Mouse (Mus musculus): ENCODE measurements around the gene Mcoln1. TPM values are rescaled to one million over a fixed set of nuclear protein-coding genes. Genes with fewer than 3 reads are reported as not detected.
A peak's percentile ranks its signal among the peaks of the same experiment; 100 is the strongest.

The Mcoln1 gene
- total RNA-seq (2021) = 10 to 100 TPM; 23.8 to 26.4 TPM
- long read RNA-seq, experiment 1, transcript Mcoln1-201 (14 exons, 2,065 nt) = major isoform, 6 of 9 reads
- long read RNA-seq, experiment 1, partial matches to known transcripts = 2 of 9 reads
- long read RNA-seq, experiment 1, other reads (novel, unspliced or antisense) = 1 of 9 reads
- long read RNA-seq, experiment 2, partial matches to known transcripts = 1 of 5 reads
- long read RNA-seq, experiment 2, other reads (novel, unspliced or antisense) = 0 of 5 reads

DNA sequence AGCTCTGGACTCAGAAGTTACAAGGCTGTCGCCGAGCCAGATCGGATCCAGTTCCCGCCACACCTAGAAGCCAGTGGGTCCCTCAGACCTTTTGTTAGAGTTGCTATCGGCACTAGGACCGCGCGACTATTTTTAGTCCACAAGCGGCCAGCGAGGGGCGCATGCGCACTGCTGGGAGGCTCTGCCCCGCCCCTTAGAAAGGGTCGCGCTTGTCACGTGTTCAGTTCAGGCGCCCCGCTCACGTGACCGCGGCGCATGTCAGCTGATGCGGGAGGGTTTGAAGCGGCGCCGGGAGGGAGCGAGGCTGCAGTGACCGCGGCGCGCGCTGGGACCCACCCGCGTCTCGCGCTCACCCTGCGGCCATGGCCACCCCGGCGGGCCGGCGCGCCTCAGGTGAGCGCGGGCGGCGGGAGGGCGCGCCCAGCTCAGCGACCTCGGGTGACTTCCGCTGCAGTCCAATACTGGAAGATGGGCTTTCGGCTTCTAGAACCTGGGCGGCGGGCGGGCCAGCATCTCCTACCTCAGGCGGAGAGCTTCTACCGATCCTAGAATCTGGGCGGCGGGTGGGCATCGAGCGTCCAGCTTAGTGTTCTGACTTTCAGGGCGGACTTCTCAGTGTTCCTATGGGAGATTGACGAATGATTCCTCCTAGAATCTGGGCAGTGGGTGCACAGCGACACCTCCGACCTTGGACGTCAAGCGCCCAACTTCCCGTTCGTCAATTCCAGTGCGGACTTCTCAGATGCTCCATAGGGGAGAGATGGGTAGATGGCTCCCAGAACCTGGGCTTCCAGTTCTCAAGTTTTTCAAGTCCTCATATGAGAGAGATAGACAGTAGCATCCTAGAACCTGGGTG, at the start of gene Mcoln1:
Gene Mcoln1 (plus strand): TSS at position 223 of the 856 bp plus-strand sequence.
- peak; percentile 98 for DNase-seq
- intact Hi-C loops (cut with DNase I) = loop anchor here (1.0 kb wide), 1 partner anchor 15 kb away; the partner anchor contains the start of gene Pnpla6

DNA sequence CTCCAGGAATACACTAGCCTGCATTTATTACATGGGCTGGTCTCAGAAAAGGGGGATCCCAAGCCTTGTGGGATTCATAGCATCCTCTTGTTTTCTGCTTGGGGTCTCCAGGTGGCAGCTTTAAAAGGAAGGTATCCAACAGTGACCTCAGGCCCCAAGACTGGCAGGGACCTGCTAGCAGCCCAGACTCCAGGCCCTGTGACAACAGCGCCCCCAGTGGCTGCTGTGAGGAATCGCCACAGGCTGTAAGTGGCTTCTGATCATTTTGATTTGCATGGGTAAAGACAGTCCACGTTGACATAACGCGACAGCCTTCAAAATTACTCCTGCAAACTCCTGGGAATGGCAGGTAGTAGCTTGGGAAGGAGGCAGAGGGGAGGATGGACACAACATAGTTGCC, 49.6 kb upstream of the Mcoln1 start:
- DNase-seq = peak; percentile 70 to 82
- intact Hi-C loops (cut with DNase I) = loop anchor here (1.0 kb wide), 1 partner anchor 92 kb away; no protein-coding TSS in a partner anchor

DNA sequence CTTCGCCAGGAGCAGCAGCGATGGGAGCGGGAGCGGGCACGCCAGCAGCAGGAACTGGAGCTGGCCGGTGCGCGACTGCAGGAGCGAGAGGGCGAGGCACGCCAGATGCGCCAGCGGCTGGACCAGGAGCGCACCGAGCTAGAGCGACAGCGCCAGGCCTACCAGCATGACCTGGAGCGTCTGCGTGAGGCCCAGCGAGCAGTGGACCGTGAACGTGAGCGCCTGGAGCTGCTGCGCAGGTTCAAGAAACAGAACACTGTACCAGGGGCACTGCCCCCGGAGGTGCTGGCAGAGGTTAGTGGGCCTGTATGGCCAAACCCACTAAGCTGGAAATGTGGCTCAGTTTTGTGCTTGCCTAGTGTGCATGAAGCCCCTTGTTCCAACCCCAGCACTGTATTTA, 48.3 kb upstream of the Mcoln1 start:
- DNase-seq = no peak
- intact Hi-C loops (cut with DNase I) = no loop called here

DNA sequence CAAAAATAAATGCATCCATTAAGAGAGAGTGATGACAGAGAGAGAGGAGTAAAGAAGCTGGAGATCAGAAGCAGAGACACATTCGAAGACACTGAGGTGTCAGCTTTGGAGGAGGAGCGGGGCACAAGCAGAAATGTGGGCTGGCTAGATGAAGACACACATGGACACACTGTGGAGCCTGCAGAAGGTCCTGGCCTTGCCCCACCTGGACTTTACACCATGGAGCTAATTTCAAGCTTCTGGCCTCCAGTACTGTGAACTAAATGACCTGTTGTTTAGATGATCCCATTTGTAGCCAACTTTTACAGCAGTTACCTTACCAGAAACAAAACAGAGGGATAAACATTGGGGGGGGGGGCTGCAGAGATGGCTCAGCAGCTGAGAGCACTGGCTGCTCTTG, 37.0 kb upstream of the Mcoln1 start:
- intact Hi-C loops (cut with DNase I) = loop anchor here (10.0 kb wide), 2 partner anchors 162 to 212 kb away; partner anchors contain the start of genes Fcor, Pcp2, Pet100 and Trappc5
- no peak for DNase-seq

DNA sequence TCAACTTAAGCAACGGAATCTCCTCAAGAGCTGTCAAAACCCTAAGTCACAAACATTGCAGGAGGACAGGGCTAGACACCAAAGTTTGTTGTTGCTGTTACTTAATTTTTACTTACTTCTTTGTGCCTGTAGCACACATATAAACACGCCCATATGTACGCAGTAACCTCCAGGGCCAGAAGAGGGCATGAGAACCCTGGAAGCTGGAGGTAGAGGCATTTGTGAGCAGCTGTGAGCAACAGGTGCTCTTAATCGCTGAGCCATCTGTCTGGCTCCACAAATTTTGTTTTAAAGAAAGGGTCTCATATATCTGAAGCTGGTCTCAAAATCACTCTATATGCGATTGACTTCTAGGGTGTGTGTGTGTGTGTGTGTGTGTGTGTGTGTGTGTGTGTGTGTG, 35.9 kb upstream of the Mcoln1 start:
- intact Hi-C loops (cut with DNase I) = loop anchor here (10.0 kb wide), 2 partner anchors 160 to 210 kb away; partner anchors contain the start of genes Fcor, Pcp2, Pet100 and Trappc5
- DNase-seq = peak in 1 of 2 experiments; percentile 43

DNA sequence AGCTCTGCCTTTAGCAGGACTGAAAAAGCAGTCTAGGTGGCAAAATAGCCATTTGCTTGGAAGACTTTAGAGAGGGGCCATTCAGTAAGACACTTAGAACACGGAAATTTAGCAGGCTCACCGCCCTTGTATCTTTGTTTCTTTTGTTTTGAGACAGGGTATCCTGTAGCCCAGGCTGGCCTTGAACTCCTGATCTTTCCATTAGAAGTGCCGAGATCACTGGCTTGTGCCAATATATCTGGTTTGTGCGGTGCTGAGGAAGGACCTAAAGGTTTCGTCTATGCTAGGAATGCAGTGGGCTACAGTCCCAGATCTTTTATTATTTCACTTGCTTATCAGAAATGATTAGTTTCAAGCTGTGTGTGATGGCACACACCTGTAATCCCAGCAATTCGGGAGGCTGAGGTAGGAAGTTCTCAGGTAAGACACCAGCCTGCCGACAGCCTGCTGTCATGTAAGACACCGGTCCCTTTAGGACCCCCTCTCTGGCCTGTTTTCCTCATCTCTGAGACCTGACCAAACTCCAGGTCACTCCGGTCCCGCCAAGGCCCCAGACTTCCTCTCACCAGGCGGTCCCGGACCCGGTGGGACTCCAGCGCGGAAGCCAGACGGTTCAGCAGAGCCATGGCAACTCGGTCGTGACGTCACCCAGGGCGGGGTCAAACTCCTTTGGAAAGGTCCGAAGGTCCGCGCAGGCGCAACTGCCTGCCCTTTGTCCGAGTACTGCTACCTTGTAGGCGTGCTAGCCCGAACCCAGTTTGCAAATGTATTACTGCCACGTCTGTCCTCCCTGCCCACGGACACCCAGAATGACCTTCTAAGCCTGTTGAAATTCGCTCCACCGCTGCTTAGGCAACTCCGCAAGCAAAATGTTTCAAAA, 33.0 kb upstream of the Mcoln1 start, which contains the start of gene Pex11g:
Gene Pex11g (minus strand): TSS at position 675 of the 880 bp plus-strand sequence.
- peak; percentile 98 to 99 for DNase-seq
- intact Hi-C loops (cut with DNase I) = loop anchor here (10.0 kb wide), 2 partner anchors 158 to 208 kb away; partner anchors contain the start of genes Fcor, Pcp2, Pet100 and Trappc5

DNA sequence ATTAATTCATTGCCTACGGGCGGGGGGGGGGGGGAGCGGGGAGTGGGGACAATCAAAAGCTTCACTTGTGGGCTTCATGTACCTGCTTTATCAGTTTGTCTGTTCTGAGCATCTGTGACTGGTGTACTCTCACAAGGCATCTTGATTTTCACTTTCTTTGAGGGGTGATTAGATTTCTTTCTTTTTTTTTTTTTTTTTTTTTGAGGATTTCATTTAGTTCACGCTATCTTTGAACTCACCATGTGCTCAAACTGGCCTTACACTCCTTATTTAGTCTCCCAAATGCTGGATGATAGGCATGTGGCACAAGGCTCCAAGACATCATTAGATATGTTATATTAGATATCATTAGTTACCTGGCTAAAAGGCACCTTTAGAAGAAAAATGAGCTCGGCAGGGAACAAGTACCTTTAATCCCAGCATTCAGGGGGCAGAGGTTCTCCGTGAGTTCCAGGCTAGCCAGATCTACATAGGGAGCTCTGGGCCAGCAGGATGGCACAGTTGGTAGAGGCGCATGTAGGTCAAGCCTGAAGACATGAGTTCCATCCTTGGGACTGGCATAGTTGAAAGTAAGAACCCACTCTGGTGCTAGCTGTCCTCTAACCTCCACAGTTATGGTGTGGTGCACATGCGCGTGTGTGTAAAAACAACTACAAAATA, 32.2 kb upstream of the Mcoln1 start:
- intact Hi-C loops (cut with DNase I) = loop anchor here (10.0 kb wide), 2 partner anchors 157 to 207 kb away; partner anchors contain the start of genes Fcor, Pcp2, Pet100 and Trappc5
- no peak for DNase-seq

DNA sequence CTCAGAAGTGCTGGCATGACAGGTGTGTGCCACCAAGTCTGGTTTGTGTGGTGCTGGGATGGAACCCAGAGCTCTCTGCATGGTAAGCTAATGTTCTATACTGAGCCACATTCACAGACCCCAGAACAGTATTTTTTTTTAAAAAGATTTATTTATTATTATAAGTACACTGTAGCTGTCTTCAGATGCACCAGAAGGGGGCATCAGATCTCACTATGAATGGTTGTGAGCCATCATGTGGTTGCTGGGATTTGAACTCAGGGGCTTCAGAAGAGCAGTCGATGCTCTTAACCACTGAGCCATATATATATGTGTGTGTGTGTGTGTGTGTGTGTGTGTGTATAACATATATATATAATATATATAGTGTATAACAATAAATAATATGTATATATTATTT, 31.4 kb upstream of the Mcoln1 start:
- intact Hi-C loops (cut with DNase I) = loop anchor here (10.0 kb wide), 2 partner anchors 156 to 206 kb away; partner anchors contain the start of genes Fcor, Pcp2, Pet100 and Trappc5
- DNase-seq = no peak

DNA sequence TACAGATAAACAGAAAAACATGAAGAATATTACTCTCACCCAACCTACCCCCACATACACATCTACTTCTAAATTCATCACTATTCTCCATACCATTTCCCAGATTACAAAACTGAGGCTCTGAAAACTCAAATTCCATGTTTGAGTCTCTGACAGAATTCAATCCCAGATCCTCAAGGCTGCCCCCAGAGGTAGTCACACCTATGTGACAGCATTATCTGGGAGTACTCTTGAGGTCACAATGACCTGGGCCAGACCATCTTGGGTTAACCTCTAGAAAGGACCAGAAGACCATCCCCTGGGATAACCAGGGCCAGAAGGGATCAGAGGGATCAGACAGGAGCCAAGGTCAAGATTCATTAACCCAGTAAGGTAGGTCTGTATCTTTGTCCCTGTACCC, 29.7 kb upstream of the Mcoln1 start, which contains the start of gene Tex45:
Gene Tex45 (plus strand): TSS at position 301 of the 400 bp plus-strand sequence.
- intact Hi-C loops (cut with DNase I) = loop anchor here (2.0 kb wide), 1 partner anchor 22 kb away; the partner anchor contains the start of gene Zfp358
- no peak for DNase-seq

DNA sequence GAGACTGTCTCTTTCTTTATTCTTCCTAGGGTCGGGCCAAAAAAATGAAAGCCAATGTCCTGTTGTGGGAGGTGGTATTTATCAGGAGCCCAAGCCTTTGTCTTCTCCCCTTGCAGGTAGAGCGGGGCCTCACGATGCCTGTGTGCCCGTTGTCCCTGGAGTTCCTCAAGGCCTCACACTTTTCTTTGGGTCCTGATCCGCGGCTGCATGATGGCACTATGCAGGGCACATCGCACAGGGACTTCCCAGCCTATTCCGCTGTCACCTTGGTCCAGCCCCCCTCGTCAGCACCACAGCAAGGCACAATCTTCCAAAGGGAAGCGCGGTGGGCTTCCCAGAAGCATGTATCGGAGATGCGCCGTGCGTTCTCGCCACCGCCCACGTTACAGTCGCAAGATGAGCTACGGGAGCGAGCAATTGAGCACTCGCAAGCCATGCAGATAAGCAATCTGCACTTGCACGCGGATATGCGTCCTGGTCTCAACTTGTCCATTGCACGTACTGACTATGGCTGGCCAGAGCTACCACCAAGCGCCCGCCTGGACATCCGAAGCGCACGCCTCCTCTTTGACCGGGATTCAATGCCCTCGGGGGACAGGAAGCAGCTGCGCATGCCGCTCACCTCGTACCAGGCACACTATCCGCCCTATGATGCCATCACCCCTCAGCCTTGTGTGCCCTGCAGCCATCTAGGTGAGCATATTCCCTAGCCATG, 24.4 kb upstream of the Mcoln1 start:
- DNase-seq = no peak
- intact Hi-C loops (cut with DNase I) = no loop called here

DNA sequence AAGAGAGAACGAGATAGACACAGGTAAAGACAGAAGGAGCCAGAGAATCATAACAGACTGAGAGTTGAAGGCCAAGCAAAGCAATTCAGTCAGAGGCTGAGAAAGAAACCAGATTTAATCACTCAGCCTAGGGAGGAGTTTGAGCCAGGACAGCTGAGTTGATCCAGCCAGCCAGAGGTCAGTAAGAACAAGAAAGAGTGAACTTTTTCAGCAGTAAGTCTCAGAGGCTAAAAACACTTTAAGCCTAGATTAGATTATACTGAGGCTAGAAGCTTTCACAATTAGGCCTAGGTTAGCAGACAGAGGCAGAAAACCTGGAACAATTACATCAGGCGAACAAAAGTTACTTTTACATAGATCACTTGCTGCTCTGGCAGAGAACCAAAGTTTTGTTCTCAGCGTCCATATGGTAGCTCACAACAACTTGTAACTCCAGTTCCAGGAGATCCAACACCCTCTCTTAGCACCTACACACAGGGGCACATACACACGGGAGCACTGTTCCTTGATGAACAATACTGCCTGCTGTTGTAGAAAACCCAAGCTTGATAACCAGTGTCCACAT, 20.0 kb upstream of the Mcoln1 start:
- intact Hi-C loops (cut with DNase I) = no loop called here
- no peak for DNase-seq

DNA sequence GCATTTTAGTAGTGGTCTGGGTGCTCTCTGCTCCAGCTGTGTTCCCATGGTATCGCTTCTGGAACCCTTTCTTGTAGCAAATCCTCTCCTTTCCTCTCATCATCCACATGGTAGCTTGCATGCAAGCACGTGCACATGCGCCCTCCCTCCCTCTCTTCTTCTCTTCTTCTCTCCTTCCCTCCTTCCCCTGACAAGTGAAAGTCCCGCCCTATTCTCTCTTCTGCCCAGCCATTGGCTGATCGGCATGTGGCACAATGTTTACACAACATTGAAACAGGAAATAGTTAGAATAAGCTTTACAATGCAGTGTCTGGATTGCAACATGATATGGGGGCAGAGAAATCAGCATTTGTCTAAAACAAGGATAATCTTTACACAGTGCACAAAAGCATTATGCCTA, 18.7 kb upstream of the Mcoln1 start:
- DNase-seq = no peak
- intact Hi-C loops (cut with DNase I) = no loop called here

DNA sequence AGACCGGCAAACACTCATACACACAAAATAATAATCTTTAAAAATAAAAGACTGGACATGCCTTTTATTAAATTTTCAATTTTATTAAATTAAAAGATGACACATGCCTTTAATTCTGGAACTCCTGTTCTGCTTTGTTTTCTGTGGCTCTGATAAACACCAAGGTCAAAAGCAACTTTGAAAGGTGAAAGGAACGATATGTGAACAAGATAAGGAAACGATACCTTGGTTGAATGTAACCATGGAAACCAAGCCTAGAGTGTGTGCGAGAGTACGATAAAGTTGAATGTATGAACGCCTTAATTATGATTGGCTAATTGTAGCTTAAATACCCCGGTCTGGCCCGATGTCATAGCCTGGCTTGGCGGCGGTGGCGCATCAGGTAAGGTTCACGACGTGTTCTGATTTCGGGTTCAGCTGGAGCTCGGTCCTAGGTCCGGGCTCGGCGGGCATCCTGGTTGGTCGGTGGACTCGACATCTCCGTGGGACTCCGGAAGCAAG, 18.0 kb upstream of the Mcoln1 start:
- intact Hi-C loops (cut with DNase I) = no loop called here
- no peak for DNase-seq

DNA sequence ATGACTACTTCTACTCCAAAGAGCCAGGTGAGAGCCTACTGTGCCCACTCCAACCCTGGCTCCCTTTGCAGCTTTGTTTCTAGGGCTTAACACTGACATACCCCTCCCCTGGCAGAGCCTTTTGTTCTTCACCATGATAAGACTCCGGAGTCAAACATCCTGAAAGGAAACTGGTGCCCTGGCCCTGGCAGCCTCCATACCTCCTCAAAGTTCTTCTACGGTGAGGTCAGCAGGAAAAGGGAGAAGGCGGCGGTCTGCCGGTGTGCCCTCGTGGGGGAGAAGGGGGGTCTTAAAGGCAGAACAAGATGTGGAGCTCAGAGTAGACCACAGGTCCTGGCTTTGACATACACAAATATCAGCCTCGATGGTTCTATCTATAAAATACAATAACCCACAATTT, 16.7 kb upstream of the Mcoln1 start:
- intact Hi-C loops (cut with DNase I) = no loop called here
- DNase-seq = no peak

DNA sequence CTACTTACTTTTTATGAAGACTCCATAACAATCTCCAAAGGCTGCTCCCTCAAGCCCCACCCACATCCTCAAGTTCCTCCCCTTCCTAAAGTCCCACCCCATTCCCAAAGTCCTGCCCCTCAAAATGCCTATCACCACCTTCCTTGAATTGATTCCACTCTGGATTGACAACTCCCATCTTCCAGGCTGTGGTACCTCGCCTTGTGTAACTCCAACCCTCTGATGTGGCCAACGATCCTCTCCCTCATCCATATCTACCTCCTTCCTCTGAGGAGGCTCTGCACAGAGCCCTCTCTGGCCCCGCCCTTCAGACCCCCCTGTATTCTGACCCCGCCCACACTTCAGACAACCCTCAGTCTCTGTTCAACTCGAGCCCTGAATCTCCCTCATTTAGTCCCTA, 15.1 kb upstream of the Mcoln1 start:
- intact Hi-C loops (cut with DNase I) = no loop called here
- DNase-seq = no peak

DNA sequence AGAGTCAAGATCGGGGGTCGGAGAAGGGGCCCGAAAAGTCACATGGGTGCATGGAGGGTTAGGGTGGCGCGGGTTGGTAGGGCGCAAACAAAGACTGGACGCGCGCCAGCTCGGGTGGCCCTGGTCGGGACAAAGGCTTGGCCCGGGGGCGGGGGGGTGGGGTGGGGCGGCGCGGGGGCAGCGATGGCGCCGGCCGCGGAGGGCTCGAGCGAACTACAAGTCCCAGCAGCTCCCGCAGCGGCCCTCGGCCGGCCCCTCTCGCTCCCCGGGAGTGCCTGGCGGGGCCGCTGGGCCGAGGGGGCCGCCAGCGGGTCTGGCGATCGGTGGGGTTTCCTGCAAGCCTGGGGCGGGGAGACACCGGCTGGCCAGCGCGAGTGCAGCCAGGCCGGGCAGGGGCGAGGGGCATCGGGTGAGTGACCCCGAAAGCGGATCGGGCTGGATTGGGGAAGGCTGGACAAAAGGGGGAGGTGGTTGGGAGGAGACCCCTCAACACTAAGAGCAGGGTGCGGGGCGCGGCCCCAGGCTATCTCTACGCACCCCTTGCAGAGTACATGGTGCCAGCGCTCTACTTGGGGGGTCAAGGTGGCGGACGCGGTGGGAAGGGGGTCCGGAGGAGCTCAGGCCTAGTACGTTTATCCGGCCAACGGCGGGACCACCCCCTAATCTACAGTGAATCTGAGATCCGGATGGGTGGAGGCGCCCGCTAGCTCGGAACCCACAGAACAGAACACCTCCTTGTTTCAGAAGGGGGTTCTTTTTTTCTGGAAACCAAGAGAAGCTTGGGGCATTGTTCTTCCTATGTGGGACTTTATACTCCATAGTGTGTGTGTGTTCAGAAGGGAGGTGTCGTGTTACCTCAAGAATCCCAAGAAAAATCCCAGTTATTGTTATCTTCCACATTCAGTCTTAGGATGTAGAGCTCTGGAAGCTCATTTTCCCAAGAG, 7.1 kb upstream of the Mcoln1 start, which contains the start of gene Zfp358:
Gene Zfp358 (plus strand): TSS at position 238 of the 944 bp plus-strand sequence.
- intact Hi-C loops (cut with DNase I) = loop anchor here (2.0 kb wide), 1 partner anchor 22 kb away; the partner anchor contains the start of gene Tex45
- peak; percentile 86 for DNase-seq

DNA sequence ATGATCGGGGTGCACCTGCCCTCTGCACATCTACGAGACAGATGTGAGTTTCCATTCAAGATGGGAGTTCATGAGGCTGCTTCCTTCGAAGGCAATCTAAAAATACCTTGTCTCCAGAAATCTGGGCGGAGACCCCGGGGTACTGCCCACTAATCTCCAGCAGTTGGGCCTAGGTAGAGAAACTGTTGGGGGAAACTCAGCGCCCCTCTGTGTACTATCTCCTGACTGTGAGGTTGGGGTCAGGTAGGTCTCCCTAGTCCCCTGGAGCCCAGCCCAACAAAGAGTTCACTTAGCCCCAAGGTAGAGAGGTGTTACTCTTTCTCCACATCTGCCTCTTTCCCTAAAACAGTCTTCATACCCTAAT, 6.4 kb upstream of the Mcoln1 start:
- DNase-seq = no peak
- intact Hi-C loops (cut with DNase I) = loop anchor here (2.0 kb wide), 1 partner anchor 23 kb away; the partner anchor contains the start of gene Tex45
